Mouse (Mus musculus) erythroblast, embryonic 14.5 days (primary cell): Measurements from ENCODE around the gene Tfrc.

Experiments
- GATA1 ChIP-seq: IDR thresholded peaks from 2 replicates; pipeline ENCODE4 v1.6.1; 2012; ENCODE audit warnings: low read length, inconsistent platforms, mixed read lengths
- TAL1 ChIP-seq: IDR thresholded peaks from 3 replicates; pipeline ENCODE4 v1.6.1; 2012; ENCODE audit warnings: low read length, inconsistent platforms, mixed read lengths

DNA sequence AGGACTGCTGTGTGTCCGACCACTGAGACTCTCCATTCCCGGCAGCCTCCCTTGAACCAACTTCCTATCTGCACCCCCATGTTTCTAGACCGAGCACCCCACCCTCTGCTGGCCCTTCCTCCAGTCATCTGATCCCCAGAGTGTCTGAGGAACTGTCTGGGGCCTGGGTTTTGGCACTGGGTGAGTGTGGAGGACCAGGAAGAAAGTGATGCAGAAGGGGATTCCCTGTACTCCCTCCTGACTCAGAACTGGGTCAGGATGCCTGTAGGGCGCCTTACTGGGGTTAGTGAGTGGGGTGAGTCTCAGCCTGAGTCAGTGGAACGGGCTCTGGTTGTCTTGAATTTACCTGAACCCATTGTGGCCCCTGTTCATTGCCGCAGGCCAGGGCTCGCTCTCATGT, 63.5 kb downstream of the Tfrc start:
- TF ChIP-seq GATA1 (no peak), TAL1 (no peak)
